Mouse (Mus musculus): ENCODE data around the gene Tagln3. TPM values are rescaled to one million over a fixed set of nuclear protein-coding genes. Genes with fewer than 3 reads are reported as not detected.
A peak's percentile ranks its signal among the peaks of the same experiment; 100 is the strongest.

Tagln3 gene
- polyA plus RNA-seq, 1 experiment from 2014 or later = 362 TPM

- Histone ChIP-seq H3K9me3 (no peaks in the 10 kb centered on the region), H3K4me1 (replicated peaks) (peaks cover 25% of the 10 kb centered on the region), H3K36me3 (peaks cover 19% of the 10 kb centered on the region), H3K4me3 (peak overlapping the region; percentile 82), H3K27me3 (ENCODE audit: insufficient read depth, poor library complexity, severe bottlenecking) (no peaks in the 10 kb centered on the region), H3K27ac (peak overlapping the region; percentile 98)
- DNase-seq (ENCODE audit: low spot score) = no peak
- 70% methylated on average over 4 of the region's 4 CpGs for WGBS
Measured at GRCm38 (mm10) chr16:45743591-45744144, 19.3 kb upstream of the Tagln3 start.

- peak; percentile 98 for DNase-seq (ENCODE audit: low spot score)
- Histone ChIP-seq H3K36me3 (peaks cover 19% of the 10 kb centered on the region), H3K9me3 (no peaks in the 10 kb centered on the region), H3K4me3 (peak within 1 kb of the TSS; percentile 82), H3K27me3 (ENCODE audit: insufficient read depth, poor library complexity, severe bottlenecking) (no peaks in the 10 kb centered on the region), H3K27ac (peak within 1 kb of the TSS; percentile 98), H3K4me1 (replicated peaks) (peaks cover 25% of the 10 kb centered on the region)
- WGBS = under 1% methylated on average over 51 of the region's 51 CpGs
Measured at GRCm38 (mm10) chr16:45742615-45743476, 18.4 kb upstream of the Tagln3 start, which contains the start of gene Abhd10. Abhd10 (minus strand) TSS chr16:45742955.

GRCm38 (mm10) chr16:45737880-45738279 lies 13.5 kb upstream of the Tagln3 start:
- Histone ChIP-seq H3K4me3 (no peak overlapping the region), H3K36me3 (peaks cover 63% of the 10 kb centered on the region), H3K27ac (no peak overlapping the region), H3K4me1 (replicated peaks) (peaks cover 14% of the 10 kb centered on the region), H3K9me3 (no peaks in the 10 kb centered on the region), H3K27me3 (ENCODE audit: insufficient read depth, poor library complexity, severe bottlenecking) (no peaks in the 10 kb centered on the region)
- WGBS = 90% methylated on average over 8 of the region's 8 CpGs
- DNase-seq (ENCODE audit: low spot score) = no peak

GRCm38 (mm10) chr16:45736724-45737123 lies 12.3 kb upstream of the Tagln3 start:
- Histone ChIP-seq H3K36me3 (peaks cover 75% of the 10 kb centered on the region), H3K27ac (no peak overlapping the region), H3K4me3 (no peak overlapping the region), H3K4me1 (replicated peaks) (peaks cover 10% of the 10 kb centered on the region), H3K9me3 (no peaks in the 10 kb centered on the region), H3K27me3 (ENCODE audit: insufficient read depth, poor library complexity, severe bottlenecking) (no peaks in the 10 kb centered on the region)
- no peak for DNase-seq (ENCODE audit: low spot score)
- 94% methylated on average over 3 of the region's 3 CpGs for WGBS

- H3K36me3 ChIP-seq = peaks cover 62% of the 10 kb centered on the region
- H3K27ac ChIP-seq = no peak overlapping the region
- no peaks in the 10 kb centered on the region for H3K9me3 ChIP-seq
- H3K4me1 ChIP-seq (replicated peaks) = peaks cover 19% of the 10 kb centered on the region
- WGBS = 85% methylated on average over 5 of the region's 5 CpGs
- no peak overlapping the region for H3K4me3 ChIP-seq
- H3K27me3 ChIP-seq (ENCODE audit: insufficient read depth, poor library complexity, severe bottlenecking) = no peaks in the 10 kb centered on the region
- DNase-seq (ENCODE audit: low spot score) = no peak
Measured at GRCm38 (mm10) chr16:45729163-45729562, 4.8 kb upstream of the Tagln3 start.

GRCm38 (mm10) chr16:45724742-45725102 lies 314 bp upstream of the Tagln3 start:
- H3K9me3 ChIP-seq = no peaks in the 10 kb centered on the region

GRCm38 (mm10) chr16:45723172-45723901 lies 1.1 kb downstream of the Tagln3 start:
- peak; percentile 37 for DNase-seq (ENCODE audit: low spot score)
- H3K36me3 ChIP-seq = peaks cover 47% of the 10 kb centered on the region
- peaks cover 58% of the 10 kb centered on the region for H3K4me1 ChIP-seq (replicated peaks)
- H3K4me3 ChIP-seq = peak overlapping the region; percentile 60
- no peaks in the 10 kb centered on the region for H3K27me3 ChIP-seq (ENCODE audit: insufficient read depth, poor library complexity, severe bottlenecking)
- no peaks in the 10 kb centered on the region for H3K9me3 ChIP-seq
- peak overlapping the region; percentile 91 for H3K27ac ChIP-seq
- WGBS = 47% methylated on average over 6 of the region's 6 CpGs

More at GRCm38 (mm10) chr16:45724742-45725102, 314 bp upstream of the Tagln3 start:
- Histone ChIP-seq H3K27me3 (ENCODE audit: insufficient read depth, poor library complexity, severe bottlenecking) (no peaks in the 10 kb centered on the region), H3K36me3 (peaks cover 47% of the 10 kb centered on the region), H3K4me3 (peak overlapping the region; percentile 60), H3K27ac (peak overlapping the region; percentile 91), H3K4me1 (replicated peaks) (peaks cover 58% of the 10 kb centered on the region)
- WGBS = under 1% methylated on average over 10 of the region's 10 CpGs
- DNase-seq (ENCODE audit: low spot score) = no peak

GRCm38 (mm10) chr16:45722460-45722951 lies 1.9 kb downstream of the Tagln3 start:
- Histone ChIP-seq H3K4me1 (replicated peaks) (peaks cover 58% of the 10 kb centered on the region), H3K36me3 (peaks cover 51% of the 10 kb centered on the region), H3K27me3 (ENCODE audit: insufficient read depth, poor library complexity, severe bottlenecking) (no peaks in the 10 kb centered on the region), H3K9me3 (no peaks in the 10 kb centered on the region), H3K4me3 (peak overlapping the region; percentile 60), H3K27ac (peak overlapping the region; percentile 91)
- no peak for DNase-seq (ENCODE audit: low spot score)
- 68% methylated on average over 3 of the region's 3 CpGs for WGBS

- H3K27me3 ChIP-seq (ENCODE audit: insufficient read depth, poor library complexity, severe bottlenecking) = no peaks in the 10 kb centered on the region
- H3K4me1 ChIP-seq (replicated peaks) = peaks cover 46% of the 10 kb centered on the region
- no peak overlapping the region for H3K4me3 ChIP-seq
- WGBS = 90% methylated on average over 10 of the region's 10 CpGs
- H3K27ac ChIP-seq = no peak overlapping the region
- no peak for DNase-seq (ENCODE audit: low spot score)
- peaks cover 75% of the 10 kb centered on the region for H3K36me3 ChIP-seq
- H3K9me3 ChIP-seq = 0 out of 2 replicates have a peak, but pooled peaks cover 2% of the 10 kb centered on the region
Measured at GRCm38 (mm10) chr16:45720022-45720630, 4.3 kb downstream of the Tagln3 start.

- WGBS = 93% methylated on average over 4 of the region's 4 CpGs
- no peaks in the 10 kb centered on the region for H3K27me3 ChIP-seq (ENCODE audit: insufficient read depth, poor library complexity, severe bottlenecking)
Measured at GRCm38 (mm10) chr16:45718296-45718695, 6.1 kb downstream of the Tagln3 start.

GRCm38 (mm10) chr16:45714489-45715150 lies 9.8 kb downstream of the Tagln3 start:
- Histone ChIP-seq H3K27ac (no peak overlapping the region), H3K27me3 (ENCODE audit: insufficient read depth, poor library complexity, severe bottlenecking) (no peaks in the 10 kb centered on the region), H3K4me3 (no peak overlapping the region), H3K9me3 (0 out of 2 replicates have a peak, but pooled peaks cover 2% of the 10 kb centered on the region), H3K4me1 (replicated peaks) (peaks cover 3% of the 10 kb centered on the region; the same call in 1 of the 2 replicates), H3K36me3 (peaks cover 98% of the 10 kb centered on the region)
- DNase-seq (ENCODE audit: low spot score) = no peak
- 90% methylated on average over 5 of the region's 5 CpGs for WGBS

More at GRCm38 (mm10) chr16:45718296-45718695, 6.1 kb downstream of the Tagln3 start:
- no peak overlapping the region for H3K4me3 ChIP-seq
- DNase-seq (ENCODE audit: low spot score) = no peak
- 0 out of 2 replicates have a peak, but pooled peaks cover 2% of the 10 kb centered on the region for H3K9me3 ChIP-seq
- H3K4me1 ChIP-seq (replicated peaks) = peaks cover 36% of the 10 kb centered on the region
- H3K27ac ChIP-seq = no peak overlapping the region
- peaks cover 93% of the 10 kb centered on the region for H3K36me3 ChIP-seq

- peaks cover 98% of the 10 kb centered on the region for H3K36me3 ChIP-seq
- H3K27ac ChIP-seq = no peak overlapping the region
- H3K4me1 ChIP-seq (replicated peaks) = peaks cover 3% of the 10 kb centered on the region; the same call in 1 of the 2 replicates
- WGBS = 85% methylated on average over 1 of the region's 1 CpGs
- no peaks in the 10 kb centered on the region for H3K27me3 ChIP-seq (ENCODE audit: insufficient read depth, poor library complexity, severe bottlenecking)
- 0 out of 2 replicates have a peak, but pooled peaks cover 2% of the 10 kb centered on the region for H3K9me3 ChIP-seq
- DNase-seq (ENCODE audit: low spot score) = no peak
- H3K4me3 ChIP-seq = no peak overlapping the region
Measured at GRCm38 (mm10) chr16:45713878-45714277, 10.5 kb downstream of the Tagln3 start.

Measured in hindbrain, embryonic 10.5 days (tissue).